Mouse (Mus musculus) c-Kit-positive CD71-positive TER-119-negative erythroid progenitor cells, embryonic 14.5 days (primary cell): Measurements from ENCODE around the gene C530008M17Rik.

ENCODE experiments used
- DNase-seq: peaks from one replicate; pipeline ENCODE4 v3.0.0-alpha.2; 2013; ENCODE audit warnings: low read depth

C530008M17Rik gene

DNA sequence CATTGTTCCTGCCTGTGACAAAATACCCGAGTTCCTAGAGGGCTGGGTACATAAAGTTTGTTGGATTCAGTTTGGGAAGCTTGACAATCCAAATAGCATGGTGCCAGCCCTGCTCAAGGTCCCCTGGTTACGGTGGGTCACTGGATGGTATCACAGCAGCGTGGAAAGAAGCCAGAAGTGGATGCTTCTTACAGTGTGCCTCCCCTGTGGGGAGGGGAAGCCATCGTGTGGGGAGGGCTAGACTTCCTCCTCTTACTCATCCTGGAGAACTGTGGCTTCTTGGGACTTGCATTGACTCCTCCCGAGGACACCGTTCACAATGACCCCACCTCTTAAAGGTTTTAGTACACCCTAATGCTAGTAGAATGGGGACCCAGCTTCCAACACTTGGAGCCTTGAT is 183.5 kb downstream of the C530008M17Rik start:
- no peak for DNase-seq

DNA sequence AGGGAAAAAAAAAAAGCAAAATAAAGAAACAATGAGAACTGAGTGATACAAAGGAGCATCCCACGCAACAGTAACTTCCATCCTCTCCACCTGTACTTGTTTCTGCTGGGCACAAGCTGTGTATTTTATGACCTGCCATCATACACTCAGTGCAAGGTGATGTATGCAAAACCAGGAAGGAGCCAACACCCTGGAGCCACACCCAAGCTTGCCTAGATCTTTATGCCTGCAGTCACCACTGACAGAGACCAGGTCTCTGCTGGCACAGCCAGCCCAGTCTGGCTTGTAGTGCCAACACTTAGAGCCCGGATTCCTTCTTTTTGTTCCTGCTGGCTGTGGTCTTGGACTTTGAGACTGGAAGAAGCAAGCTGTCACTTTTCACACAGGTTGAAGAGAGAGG is 185.5 kb downstream of the C530008M17Rik start:
- no peak for DNase-seq

DNA sequence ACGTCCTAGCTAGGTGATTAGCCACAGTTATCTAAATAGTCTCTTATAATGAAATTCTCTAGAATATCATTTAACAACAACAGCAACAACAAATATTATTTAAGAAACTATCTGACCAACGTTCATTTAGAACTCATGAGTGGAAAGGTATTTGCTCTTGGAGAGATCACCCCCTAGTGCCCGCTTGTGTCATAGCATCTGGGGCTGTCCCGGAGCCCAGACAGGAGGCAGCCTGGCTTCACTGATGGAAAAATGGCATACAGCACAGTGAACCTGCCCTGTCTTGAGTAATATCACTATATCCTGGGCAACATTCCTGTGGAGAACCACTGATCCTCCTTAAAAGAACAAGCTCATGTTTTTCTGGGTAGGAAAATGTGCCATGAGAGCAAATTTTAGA is 187.1 kb downstream of the C530008M17Rik start:
- peak; percentile 48 for DNase-seq

DNA sequence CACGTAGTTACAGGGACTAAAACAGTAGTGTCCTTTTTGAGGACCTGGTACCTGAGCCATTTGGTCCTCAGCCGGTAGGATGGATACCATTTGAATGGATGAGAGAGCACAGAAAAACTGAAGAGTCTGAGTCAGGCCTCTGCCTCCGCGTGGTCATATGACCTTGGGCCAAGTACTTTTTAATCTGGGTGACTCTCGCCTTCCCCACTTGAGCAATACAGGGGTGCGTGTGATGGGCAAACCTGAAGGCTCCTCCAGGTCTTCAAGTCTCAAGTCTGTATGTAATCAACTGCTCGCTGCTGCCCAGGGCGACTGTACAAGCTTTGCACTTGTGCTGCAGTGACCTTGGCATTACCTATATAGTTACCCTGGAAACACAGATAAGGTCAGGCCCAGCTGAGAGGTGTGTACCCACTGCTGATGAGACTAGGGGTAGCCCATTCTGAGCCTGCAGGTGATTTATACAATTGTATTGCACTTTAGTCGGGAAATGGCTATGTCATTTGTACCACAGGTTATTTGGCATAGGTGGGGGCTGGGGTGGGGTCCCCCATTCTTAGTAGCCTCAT is 187.6 kb downstream of the C530008M17Rik start:
- no peak for DNase-seq

DNA sequence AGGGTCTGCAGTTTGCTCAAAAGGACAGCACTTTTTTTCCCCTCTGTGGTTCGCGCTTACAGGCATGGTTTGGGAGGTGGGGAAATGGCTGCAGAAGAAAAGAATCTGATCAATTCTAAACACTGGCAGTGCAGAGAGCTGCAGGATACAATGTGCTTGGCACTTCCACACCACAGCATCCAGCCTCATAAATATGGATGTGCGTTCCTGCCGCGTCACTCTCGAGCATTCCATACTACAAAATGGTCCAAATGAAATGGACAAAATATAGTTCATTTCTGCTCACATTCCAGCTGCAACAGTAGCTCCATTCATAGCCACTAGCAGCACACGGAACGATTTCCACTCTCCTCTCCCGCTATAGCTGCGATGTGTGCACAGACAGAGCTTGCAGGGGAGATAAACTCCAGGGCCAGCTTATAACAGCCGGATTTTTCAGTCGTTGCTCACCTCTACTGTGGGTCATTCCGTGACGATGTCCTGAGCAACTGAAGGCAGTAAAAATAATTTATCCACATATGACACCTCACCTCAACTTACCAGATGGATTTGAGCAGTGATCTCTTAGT is 188.4 kb downstream of the C530008M17Rik start:
- DNase-seq = no peak

DNA sequence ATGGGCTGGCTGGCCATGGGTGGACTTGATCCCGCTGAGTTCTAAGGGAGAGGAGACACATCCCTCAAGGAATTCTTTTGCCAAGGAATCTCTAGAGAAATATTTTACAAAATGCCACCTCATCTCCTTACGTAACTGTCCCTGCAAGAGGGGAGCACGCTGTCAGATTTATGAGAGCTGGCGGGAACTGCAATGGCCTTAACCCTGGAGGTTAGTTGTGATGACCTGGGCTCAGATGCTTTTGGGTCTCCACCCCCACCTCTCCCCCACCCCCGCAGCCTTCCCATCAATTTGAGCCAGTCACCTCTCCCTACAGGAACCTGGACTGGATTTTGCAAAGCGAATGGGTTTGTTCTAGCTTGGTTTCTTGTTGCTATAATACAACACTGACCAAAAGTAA is 190.8 kb downstream of the C530008M17Rik start:
- DNase-seq = no peak

DNA sequence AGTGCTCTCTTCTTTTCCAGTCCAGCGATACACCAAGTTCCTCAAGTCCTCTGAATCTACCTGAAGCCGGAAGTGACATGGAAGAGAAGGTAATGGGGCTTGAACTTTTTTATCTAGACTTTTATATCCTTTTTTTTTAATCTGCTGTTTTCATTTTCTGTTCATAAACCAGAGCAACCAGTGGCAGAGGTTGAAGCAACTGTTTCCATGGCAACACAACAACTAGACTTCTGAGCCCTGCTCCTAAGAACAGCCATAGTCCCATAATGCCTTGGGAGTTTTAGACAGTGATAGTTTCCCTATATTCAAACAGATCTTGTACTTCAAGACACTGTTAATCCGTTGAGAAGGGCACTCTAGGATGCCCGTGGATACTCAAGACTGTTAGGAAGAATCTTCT is 195.0 kb downstream of the C530008M17Rik start:
- DNase-seq = no peak

DNA sequence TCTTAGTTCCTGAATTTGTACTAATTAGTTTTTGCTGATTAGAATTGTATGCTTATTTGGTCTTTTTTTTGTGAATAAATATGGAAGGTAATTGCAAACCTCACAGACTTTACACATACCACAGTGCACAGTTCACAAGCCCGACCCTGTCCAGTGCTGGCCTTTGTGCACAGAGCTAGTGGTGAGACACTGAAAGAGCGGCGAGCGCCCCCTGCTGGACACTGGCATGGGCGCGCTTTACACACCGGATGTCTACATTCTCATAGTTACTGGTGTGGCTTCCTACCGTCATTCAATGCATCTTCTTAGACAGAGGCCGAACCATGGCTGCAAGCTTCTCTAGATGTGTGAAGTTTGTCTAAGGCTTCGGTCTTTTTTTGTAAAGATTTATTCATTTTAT is 197.2 kb downstream of the C530008M17Rik start:
- peak; percentile 67 for DNase-seq

DNA sequence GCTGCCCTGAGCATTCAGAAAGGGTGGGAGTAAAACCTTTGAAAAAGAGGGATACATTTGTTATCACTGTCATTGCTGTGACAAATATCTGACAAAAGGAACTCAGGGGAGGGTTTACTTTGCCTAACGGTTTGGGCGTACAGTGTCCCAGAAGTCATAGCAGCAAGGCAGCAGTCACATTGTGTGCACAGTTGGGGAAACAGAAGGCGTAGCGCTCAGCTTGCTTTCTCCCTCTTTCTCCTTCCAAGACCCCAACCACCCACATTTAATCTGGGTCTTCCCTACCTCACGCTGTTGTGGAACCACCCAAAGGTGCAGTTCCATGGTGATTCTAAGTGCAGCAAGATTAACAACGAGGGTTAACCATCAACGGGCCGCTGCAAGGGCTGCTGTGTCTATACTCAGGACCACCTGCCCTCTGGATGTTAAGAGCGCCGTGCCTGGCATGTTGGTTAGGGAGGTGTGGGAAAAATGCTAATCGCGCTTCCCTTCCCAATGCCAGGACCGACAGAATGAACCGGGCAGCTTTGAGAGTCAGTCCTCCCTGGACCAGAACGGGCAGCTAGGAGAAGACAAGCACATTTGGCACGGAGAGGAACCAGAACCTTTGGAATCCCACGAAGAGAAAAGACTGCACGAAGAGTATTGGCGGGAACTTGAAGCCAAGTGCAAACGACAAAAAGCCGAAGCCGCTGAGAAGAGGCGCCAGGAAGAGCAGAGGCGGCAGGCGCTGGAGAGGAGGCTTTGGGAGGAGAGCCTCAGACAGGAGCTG is 199.7 kb downstream of the C530008M17Rik start:
- no peak for DNase-seq

DNA sequence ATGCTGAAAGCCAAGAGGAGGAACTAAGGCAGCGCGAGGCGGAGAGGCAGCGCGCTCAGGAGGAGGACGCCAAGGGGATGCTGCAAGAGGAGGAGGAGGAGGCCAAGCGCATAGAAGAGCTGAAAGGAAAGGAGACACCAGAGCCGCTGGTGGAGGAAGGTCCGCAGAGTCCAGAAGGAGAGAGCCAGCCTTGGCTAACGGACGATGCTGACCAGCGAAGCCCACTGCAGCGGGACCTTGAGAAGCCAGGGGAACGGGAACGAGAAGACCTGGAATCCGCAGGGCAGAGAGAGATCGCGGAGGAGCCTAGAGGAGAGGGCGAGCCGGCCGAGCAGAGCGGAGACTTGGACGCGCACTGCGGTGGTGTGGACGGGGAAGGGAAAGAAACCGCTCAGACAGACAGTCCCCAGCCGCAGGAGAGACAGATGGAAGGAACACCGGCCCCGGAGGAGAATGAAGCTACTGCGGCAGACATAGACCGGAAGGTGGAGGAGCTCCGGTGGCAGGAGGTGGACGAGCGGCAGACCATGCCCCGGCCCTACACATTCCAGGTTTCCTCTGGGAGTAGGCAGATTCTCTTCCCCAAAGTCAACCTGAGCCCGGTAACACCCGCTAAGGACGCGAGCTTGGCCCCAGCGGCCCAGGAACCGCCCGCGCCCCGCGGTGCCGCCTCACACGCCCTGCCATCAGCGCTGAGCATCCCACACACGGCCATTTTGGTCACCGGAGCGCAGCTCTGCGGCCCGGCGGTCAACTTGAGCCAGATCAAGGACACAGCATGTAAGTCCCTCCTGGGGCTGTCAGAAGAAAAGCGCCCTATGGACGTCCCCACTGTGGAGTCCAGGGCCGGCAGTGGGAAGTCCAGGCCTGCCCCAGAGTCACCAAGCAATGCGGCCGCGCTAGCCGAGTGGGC is 201.0 kb downstream of the C530008M17Rik start:
- no peak for DNase-seq

DNA sequence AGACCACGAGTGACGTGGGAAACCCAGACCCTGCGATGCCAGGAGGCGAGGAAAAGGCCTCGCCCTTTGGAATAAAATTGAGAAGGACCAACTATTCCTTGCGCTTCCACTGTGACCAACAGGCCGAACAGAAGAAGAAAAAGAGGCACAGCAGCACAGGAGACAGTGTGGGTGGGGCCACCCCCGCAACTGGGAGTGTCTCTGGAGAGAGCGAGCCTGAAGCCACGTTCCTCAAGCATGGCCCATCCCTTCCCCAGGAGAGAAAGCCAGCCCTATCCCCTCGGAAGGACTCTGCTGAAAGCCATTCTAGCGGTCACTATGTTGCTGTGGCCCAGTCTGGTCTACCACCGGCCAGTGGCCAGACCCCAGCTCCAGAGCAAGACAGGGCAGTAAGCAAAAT is 202.1 kb downstream of the C530008M17Rik start:
- no peak for DNase-seq

DNA sequence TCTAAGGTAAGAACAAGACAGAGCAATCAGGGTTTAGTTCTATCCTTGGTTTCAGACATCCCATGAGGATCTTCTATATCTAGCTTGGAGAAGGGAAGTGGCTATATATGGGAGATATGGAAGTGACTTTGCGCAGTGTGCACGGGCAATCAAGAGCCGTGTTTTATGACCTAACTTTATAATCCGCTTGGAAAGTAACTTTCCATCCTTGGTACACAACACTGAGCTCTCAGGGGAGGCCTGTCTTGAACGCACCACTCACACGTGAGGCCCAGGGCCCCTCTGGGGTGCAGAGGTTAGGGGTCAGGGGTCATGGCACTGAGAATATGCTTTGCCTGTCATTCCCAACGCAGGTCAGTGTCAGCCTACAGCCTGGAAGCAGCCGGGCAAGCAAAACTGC is 210.5 kb downstream of the C530008M17Rik start:
- no peak for DNase-seq

DNA sequence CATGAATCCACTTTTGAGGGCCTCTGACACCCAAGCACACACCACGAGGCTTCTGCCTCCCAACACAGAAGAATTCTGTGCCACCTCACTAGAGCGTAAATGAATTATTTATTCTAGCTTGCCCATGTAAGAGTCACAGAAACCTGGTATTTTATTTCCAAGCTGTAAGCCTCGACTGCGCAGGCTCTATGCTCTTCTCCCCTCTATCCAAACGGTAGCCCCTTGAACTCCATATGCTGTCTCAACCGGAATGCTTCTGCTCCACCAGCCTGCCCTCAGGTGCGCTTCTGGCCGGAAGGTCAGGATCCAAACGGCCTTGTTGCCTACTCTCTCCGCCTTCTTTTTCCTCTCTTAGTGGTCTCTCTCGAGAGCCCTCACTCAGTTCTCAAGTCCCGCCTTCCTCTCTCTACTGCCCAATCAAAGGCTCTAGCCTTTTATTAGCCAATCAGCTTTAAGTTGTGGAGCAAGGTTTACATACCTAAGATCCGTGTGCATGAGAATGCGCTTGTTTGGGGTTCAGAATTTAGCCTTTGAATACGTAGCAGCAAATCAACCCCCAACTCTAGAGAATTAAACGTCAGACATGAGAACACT is 212.5 kb downstream of the C530008M17Rik start:
- DNase-seq = no peak

DNA sequence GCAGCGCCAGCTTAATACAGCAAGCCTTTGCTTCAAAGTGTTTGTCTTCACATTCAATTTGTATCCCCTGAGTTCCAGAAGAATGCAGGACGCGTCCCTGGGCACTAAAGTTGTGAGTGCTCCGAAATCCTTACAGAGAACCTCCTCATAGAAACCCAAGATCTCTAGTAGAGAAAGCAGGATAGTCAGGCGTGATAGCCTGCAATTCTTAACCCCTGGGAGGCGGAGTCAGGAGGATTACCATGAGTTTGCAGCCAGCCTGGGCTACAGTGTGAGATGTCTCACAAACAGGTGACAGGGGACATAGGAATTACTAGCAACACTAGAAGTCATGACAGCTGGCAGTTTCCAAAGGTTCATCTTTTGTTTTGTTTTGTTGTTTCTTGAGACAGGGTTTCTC is 213.2 kb downstream of the C530008M17Rik start:
- no peak for DNase-seq

DNA sequence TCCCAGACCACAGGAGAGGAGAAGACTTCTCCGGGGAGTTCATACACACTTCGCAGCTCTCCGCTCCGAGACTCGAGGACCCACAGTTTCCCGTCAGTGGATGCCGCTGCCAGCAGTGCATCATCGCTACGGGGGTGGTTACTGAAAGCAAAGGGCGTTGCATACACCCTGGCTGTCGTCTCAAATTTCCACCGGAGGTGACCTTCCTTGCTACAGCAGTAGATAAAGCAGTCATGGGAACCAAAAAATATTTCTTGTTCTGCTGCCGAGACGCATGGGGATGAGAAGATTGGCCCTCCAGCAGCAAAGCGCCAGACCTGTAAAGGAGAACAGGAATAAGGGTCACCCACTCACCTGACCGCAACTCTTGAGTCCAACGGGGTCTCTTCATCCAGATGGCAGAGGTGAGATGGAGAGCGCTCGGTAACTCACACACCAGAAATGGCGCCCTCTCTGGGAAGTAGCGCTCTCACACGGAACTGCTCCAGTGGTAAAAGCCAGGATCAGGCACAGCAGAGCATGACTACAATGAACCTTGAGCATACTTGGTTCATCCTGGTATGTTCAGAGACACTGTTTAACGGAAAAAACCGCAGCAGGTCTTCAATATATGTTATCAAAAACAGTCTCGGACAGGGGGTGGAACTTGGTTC is 219.9 kb downstream of the C530008M17Rik start:
- DNase-seq = no peak

DNA sequence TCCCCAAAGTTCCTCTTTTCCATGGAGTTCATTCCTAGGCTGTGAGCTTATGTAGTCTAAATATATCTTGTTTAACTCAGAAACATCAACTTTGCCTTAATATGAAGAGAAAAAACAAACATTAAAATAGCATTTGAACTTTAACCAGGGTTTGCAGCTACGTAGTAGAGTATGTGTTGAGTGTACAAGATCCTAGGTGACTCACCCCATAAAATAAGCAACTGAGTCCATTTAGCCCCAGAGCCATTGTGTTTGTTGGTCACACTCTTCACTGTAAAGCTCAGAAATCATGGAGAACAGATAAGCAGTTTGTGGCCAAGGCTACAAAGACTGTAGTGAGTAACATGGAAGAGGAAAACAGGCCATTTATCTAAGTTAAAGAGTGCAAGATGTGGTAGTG is 227.8 kb downstream of the C530008M17Rik start:
- no peak for DNase-seq

DNA sequence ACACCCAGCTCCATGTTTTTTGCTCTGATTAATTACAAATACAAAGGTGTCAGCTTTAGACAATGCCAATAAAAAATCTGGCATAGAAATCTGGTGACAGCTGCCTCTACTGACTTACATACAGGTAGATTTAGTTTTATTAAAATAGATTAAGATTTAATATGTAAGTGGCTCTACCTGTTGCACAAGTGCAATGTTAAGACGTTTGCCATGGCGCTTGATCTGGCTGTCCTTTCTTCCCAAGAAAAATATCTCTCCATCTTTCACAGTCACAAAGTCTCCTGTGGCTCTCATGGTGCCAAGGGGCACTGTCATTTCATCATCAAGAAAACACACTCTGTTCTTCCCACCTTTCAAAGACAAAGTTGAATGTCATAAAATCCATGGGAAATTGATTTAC is 230.7 kb downstream of the C530008M17Rik start:
- DNase-seq = no peak

DNA sequence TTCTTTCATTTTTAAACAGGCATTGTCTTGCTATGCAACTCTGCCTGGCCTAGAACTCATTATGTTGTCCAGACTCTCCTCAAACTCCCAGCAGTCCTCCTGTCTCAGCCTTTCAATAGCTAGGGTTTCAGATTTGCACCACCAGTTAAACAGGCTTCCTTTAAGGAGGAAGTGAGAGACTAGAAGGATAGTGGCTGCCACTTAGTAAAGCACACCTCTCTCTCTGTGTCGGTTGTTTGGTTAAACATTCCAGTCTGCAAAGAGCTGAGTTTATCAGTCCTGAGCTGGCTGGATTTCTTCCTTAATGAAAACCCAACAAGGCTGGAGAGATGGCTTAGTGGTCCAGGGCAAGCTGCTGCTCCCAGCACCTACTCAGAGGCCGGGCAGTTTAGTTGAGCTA is 236.3 kb downstream of the C530008M17Rik start:
- DNase-seq = no peak

DNA sequence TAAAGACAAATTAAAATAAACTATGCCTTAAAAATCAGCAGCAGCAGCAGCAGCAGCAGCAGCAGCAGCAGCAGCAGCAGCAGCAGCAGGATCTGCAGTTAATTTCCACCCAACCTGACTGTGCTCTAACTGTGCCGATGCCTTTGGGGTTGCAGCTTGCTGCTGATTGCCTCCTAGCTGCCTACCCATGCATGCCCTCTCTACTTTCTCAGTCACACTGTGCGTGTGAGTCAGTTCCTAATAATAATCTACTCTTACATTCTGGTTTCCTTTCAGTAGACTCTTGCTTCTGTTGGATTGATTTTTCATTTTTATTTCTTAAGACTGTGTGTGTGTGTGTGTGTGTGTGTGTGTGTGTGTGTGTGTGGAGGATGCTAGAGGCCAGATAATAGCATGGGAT is 236.8 kb downstream of the C530008M17Rik start:
- no peak for DNase-seq

DNA sequence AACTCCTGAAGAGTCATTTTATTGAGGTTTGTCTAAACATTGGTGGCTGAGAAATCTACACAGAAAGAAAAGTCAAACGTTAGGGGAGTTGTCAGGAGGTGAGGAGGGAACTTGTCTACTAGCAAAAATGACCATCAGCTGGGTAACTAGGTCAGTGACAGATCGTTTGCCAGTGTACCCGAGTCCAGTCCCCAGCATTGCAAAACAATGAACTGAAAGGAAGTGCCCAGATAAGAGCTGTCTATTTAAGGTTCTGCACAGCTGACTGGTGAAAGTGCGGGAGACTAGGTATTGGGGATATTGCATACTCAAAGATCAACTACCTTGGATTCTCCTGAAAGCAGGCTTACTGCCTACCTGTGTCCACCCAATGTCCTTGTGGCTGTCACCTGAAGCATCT is 245.8 kb downstream of the C530008M17Rik start:
- no peak for DNase-seq

DNA sequence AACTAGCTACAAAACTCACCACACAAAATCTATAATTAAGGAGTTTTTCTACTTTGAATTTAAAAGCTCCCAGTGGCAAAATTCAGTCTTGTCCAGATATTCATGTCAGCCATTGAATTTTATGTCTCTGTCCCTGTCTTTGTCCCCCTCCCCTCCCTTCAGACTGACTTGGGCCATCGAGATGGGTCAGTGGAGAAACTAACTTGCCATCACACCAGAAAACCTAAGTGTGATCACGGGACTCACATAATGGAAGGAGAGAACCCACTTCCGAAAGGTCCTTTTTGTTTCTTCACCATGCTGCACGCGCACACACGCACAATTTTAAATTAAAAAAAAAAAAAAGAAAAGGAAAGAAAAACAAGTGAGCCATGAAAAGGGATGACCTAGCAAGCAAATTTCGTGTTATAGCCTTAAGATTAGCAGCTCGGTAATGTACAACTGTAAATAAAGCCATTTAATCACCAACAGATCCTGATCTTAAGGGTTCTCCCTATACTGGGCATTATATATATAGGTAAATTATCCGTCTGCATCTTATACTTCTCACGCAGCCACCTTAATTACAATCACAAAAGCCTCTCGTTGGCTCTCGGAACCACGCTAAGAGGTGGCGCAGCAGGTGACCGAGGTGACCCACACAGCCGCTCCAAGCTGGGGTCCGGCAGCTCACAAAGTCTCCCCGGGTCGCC is 248.5 kb downstream of the C530008M17Rik start:
- DNase-seq = peak; percentile 32
